Mouse (Mus musculus) heart, embryonic 13.5 days (tissue): ENCODE data around the gene Rxfp2. TPM values are rescaled to one million over a fixed set of nuclear protein-coding genes. Genes with fewer than 3 reads are reported as not detected.

Experiments
- ATAC-seq: fragments of 200-750 bp; cut with Nextera tagmentation; 2 replicates; pipeline ENCODE4 v1.8.0; 2017; ENCODE audit warnings: moderate TSS enrichment; ENCODE audit not compliant: insufficient number of reproducible peaks, low FRiP score, low TSS enrichment; ENCODE audit errors: extremely low read depth
- H3K27ac ChIP-seq: fragments of 300-500 bp; sonication (generic); replicated peaks from 2 replicates; pipeline ENCODE4 v1.5.1; 2015; ENCODE audit warnings: moderate library complexity, mild to moderate bottlenecking, inconsistent platforms
- H3K27me3 ChIP-seq: fragments of 300-500 bp; sonication (generic); replicated peaks from 2 replicates; pipeline ENCODE4 v1.6.1; 2015; ENCODE audit warnings: mild to moderate bottlenecking, inconsistent platforms
- H3K36me3 ChIP-seq: fragments of 300-500 bp; sonication (generic); 2 replicates; pipeline ENCODE4 v1.6.1; 2015; ENCODE audit warnings: mild to moderate bottlenecking, inconsistent platforms
- H3K4me1 ChIP-seq: fragments of 300-500 bp; sonication (generic); 2 replicates; pipeline ENCODE4 v1.6.1; 2015; ENCODE audit warnings: inconsistent platforms
- H3K4me2 ChIP-seq: fragments of 300-500 bp; sonication (generic); 2 replicates; pipeline ENCODE4 v1.6.1; 2015; ENCODE audit warnings: inconsistent platforms, mild to moderate bottlenecking, moderate library complexity
- H3K4me3 ChIP-seq: fragments of 300-500 bp; sonication (generic); 2 replicates; pipeline ENCODE4 v1.5.1; 2015; ENCODE audit warnings: moderate library complexity, mild to moderate bottlenecking, inconsistent platforms
- H3K9ac ChIP-seq: fragments of 300-500 bp; sonication (generic); 2 replicates; pipeline ENCODE4 v1.6.1; 2015; ENCODE audit warnings: inconsistent platforms, mild to moderate bottlenecking, moderate library complexity
- H3K9me3 ChIP-seq: fragments of 300-500 bp; sonication (generic); 2 replicates; pipeline ENCODE4 v1.6.1; 2016; ENCODE audit warnings: inconsistent platforms
- WGBS: fragments of 180-500 bp; shearing (Covaris S2); methylation state at CpG from one replicate; pipeline ENCODE4 v1.1.7; 2015; ENCODE audit warnings: mixed read lengths; 5-methylcytosine and 5-hydroxymethylcytosine counted together
- polyA plus RNA-seq: library from polyadenylated mRNA; unstranded; fragments of >200 nt; fragmentation: Nextera tagmentation; extraction: Ambion mirVana; gene quantifications from 2 replicates; pipeline ENCODE4 v1.2.1, GENCODE M21; 2015

Rxfp2 gene
- polyA plus RNA-seq, 1 experiment from 2014 or later = 0.27 TPM

DNA sequence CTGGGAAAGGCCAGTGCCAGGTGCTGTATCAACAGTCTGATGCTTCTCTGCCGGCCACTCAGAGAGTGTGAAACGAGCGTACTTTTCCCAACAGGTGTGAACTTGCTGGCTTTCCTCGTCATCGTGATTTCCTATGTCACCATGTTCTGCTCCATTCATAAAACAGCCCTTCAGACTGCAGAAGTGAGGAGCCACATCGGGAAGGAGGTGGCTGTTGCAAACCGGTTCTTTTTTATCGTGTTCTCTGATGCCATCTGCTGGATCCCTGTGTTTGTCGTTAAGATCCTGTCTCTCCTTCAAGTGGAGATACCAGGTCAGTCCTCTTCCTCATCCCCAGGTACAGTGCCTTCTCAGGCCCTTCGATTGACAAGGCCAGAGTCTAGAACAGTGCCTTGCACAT is 51.6 kb downstream of the Rxfp2 start:
- no peaks in the 10 kb centered on the region for H3K4me1 ChIP-seq
- H3K9me3 ChIP-seq = no peaks in the 10 kb centered on the region
- H3K36me3 ChIP-seq = no peaks in the 10 kb centered on the region
- H3K9ac ChIP-seq = no peak overlapping the region
- H3K4me2 ChIP-seq = peak overlapping the region; percentile 37
- no peak overlapping the region for H3K27ac ChIP-seq
- no peaks in the 10 kb centered on the region for H3K27me3 ChIP-seq
- H3K4me3 ChIP-seq = no peak overlapping the region
- no peak for ATAC-seq
- WGBS = 19% methylated on average over 10 of the region's 10 CpGs

DNA sequence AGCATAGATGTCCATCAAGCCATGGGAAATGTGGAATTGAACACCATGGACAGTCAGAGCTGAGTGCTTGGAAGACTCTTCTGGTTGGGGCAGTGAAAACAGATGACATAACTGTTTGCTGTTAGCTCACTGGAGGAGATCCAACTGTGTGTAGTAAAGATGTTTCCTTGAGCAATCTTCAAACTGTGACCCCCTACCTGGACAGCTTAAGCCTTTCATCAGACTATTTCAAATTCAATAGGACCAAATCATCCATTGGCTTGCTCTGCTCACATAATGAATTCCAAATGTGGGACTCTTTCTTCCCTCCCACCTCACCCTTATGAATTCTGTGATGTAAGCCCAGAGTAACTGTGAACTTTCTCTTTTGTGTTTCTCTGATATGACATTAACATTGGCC is 53.3 kb downstream of the Rxfp2 start:
- H3K27me3 ChIP-seq = no peaks in the 10 kb centered on the region
- H3K36me3 ChIP-seq = no peaks in the 10 kb centered on the region
- no peak for ATAC-seq
- no peak overlapping the region for H3K4me2 ChIP-seq
- no peak overlapping the region for H3K4me3 ChIP-seq
- no peak overlapping the region for H3K27ac ChIP-seq
- no peaks in the 10 kb centered on the region for H3K4me1 ChIP-seq
- H3K9me3 ChIP-seq = no peaks in the 10 kb centered on the region
- no peak overlapping the region for H3K9ac ChIP-seq

DNA sequence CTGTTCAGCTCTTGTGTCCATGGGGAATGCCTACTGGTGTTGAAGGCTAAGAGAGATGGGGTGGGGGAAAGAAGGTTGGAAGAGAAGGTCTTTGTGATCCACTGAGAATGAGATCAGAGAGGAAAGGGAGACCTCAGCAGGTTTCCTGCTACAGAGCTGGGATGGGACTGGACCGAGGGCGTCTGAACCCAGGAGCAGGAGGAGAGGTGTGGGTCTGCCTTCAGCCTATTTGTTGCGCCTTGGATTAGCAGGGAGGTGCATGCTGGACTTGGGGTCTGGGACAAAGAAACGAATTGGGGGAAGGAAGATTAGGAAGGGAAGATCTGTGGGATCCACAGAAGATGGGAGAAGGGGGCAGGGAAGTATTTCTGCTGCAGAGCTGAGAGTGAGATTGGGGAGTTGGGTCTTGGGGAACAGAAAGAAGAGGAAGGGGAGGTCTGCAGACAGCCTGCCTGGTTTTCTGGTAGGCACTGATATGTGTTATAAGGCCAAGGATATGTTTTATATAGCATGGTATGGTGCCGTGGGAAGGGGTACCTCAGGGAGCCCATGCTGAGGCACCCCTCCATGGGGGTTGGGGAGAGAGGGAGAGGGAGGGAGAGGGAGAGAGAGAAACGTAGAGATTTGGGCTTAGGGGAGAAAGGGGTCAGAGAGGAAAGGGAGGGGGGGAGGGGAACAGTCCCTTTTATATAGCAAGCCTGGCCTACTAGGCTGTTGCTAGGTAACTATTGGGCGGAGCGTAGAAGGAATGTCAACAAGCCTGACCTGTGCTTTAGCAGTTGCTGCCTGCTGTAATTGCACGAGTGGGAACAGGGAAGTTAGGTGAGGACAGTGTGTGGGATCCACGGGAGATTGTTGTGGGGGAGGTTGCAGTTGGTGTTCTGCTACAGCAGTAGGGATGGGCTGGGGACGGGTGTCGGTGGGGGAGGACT is 61.7 kb downstream of the Rxfp2 start:
- H3K9ac ChIP-seq = no peak overlapping the region
- peak; percentile 54; the same call in 1 of the 2 replicates for ATAC-seq
- peak overlapping the region; percentile 17; the same call in 1 of the 2 replicates for H3K4me3 ChIP-seq
- H3K4me1 ChIP-seq = peaks cover 15% of the 10 kb centered on the region
- no peaks in the 10 kb centered on the region for H3K27me3 ChIP-seq
- no peak overlapping the region for H3K27ac ChIP-seq
- WGBS = 30% methylated on average over 12 of the region's 12 CpGs
- H3K4me2 ChIP-seq = peak overlapping the region; percentile 52
- H3K36me3 ChIP-seq = no peaks in the 10 kb centered on the region
- H3K9me3 ChIP-seq = no peaks in the 10 kb centered on the region

DNA sequence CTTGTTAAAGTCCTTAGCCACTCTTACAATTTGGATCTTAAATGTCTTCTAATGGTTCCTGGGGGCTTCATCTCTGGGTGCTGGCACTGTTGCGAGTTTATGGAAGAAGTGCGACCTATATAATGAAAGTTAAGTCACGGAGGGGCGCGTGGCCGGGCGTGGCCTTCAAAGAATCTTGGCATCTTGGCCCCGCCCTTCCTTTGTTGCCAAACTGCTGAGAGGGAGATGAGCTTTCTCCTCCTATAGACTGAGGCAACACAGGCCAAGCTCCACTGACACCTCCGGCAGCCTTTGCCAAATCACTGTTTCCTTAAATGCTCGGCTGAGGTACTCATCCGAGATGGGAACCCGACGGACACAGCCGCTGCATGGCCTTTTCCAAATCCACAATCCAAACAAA is 64.2 kb downstream of the Rxfp2 start:
- H3K9me3 ChIP-seq = 0 out of 2 replicates have a peak, but pooled peaks cover 3% of the 10 kb centered on the region
- no peak overlapping the region for H3K9ac ChIP-seq
- no peaks in the 10 kb centered on the region for H3K27me3 ChIP-seq
- peaks cover 15% of the 10 kb centered on the region for H3K4me1 ChIP-seq
- no peak overlapping the region for H3K27ac ChIP-seq
- no peak for ATAC-seq
- WGBS = 75% methylated on average over 14 of the region's 14 CpGs
- no peak overlapping the region for H3K4me3 ChIP-seq
- H3K36me3 ChIP-seq = no peaks in the 10 kb centered on the region
- no peak overlapping the region for H3K4me2 ChIP-seq

DNA sequence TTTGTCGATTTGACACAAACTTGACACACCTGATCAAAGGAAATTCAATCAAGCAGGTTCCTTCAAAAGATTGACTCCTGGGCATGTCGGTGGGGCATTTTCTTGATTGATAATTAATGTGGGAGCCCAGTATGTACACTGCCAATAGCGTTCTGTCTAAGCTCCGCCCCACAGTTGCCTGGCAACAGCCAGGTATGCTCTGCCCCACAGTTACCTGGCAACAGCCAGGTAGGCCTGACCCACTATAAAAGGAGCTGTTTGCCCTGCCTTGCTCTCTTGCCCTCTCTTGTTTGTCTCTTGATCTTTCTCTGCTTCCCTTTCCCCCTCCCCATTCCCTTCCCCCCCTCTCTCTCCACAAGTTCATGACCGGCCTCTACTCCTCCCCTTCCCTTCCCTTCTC is 64.7 kb downstream of the Rxfp2 start:
- no peaks in the 10 kb centered on the region for H3K27me3 ChIP-seq
- H3K9ac ChIP-seq = no peak overlapping the region
- H3K4me2 ChIP-seq = no peak overlapping the region
- no peak overlapping the region for H3K4me3 ChIP-seq
- H3K36me3 ChIP-seq = no peaks in the 10 kb centered on the region
- 62% methylated on average over 5 of the region's 5 CpGs for WGBS
- H3K27ac ChIP-seq = no peak overlapping the region
- no peak for ATAC-seq
- H3K9me3 ChIP-seq = 0 out of 2 replicates have a peak, but pooled peaks cover 3% of the 10 kb centered on the region
- peaks cover 15% of the 10 kb centered on the region for H3K4me1 ChIP-seq

DNA sequence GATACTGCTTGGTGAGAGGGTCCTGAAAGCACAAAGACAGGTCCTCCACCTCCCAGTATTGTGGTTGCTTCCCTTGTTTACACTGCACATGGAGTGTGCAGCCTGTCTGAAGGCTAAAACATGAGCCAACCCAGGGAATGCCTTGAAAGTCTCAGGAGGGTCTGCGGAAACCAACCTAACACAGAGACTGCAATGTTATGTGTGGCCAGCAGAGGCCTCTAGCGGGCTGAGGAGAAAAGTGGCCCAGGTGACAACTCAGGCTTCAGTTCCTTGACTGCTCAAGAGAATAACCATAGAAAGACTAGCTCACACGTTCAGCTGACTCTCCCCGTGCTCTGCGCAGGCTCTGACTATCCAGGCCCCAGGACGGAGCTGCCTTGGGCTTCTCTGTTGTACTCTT is 79.1 kb downstream of the Rxfp2 start:
- WGBS = 5% methylated on average over 6 of the region's 6 CpGs
- 0 out of 2 replicates have a peak, but pooled peaks cover 3% of the 10 kb centered on the region for H3K4me1 ChIP-seq
- no peak overlapping the region for H3K4me3 ChIP-seq

DNA sequence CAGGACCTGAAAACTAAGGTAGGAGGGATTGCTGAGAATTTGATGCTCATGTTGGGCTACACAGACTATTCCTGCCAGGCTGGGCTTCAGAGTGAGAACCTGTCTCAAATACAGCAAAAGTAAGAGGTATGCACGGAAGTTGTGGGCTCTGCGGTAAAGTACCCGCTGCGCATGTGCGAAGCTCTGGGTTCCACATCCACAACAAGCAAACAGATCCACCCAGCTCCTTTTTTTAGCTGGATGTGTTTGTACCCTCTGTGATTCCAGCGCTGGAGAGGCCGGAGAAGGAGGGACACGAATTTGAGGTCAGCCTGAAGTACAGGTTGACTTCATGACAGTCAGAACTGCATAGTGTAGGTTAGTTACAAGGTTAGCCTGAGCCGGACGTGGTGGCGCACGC is 80.3 kb downstream of the Rxfp2 start:
- no peaks in the 10 kb centered on the region for H3K9me3 ChIP-seq
- peaks cover 14% of the 10 kb centered on the region for H3K27me3 ChIP-seq
- no peak for ATAC-seq
- H3K27ac ChIP-seq = no peak overlapping the region
- 87% methylated on average over 12 of the region's 12 CpGs for WGBS
- H3K4me3 ChIP-seq = no peak overlapping the region
- H3K4me2 ChIP-seq = no peak overlapping the region
- H3K36me3 ChIP-seq = no peaks in the 10 kb centered on the region
- H3K4me1 ChIP-seq = 0 out of 2 replicates have a peak, but pooled peaks cover 3% of the 10 kb centered on the region
- no peak overlapping the region for H3K9ac ChIP-seq

More for the DNA sequence above, 79.1 kb downstream of the Rxfp2 start:
- Histone ChIP-seq H3K27ac (no peak overlapping the region), H3K4me2 (peak overlapping the region; percentile 46), H3K9ac (no peak overlapping the region), H3K27me3 (peaks cover 14% of the 10 kb centered on the region), H3K36me3 (no peaks in the 10 kb centered on the region), H3K9me3 (no peaks in the 10 kb centered on the region)
- ATAC-seq = no peak

DNA sequence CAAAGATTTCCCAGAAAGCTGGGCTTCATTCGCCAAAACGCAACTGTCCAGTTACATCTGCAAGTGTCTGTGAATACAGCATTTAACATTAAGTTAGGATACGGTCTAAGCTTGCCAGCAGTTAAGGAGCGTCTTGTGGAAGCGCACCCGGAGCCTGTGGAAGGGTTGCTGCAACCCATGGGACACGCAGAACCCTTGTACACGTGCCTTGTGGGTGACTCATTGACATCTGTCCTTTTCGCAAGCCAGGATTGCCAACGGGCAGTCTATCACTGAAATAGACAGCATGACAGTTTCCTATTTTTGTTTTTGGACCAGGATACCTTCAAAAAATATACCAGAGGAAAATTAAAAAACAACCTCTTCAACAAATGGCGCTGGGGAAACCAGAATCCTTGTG is 83.3 kb downstream of the Rxfp2 start:
- H3K36me3 ChIP-seq = no peaks in the 10 kb centered on the region
- no peak overlapping the region for H3K27ac ChIP-seq
- H3K4me3 ChIP-seq = no peak overlapping the region
- 77% methylated on average over 11 of the region's 11 CpGs for WGBS
- no peak for ATAC-seq
- no peak overlapping the region for H3K4me2 ChIP-seq
- H3K27me3 ChIP-seq = peaks cover 7% of the 10 kb centered on the region; the same call in 1 of the 2 replicates
- 0 out of 2 replicates have a peak, but pooled peaks cover 3% of the 10 kb centered on the region for H3K4me1 ChIP-seq
- no peaks in the 10 kb centered on the region for H3K9me3 ChIP-seq
- no peak overlapping the region for H3K9ac ChIP-seq

DNA sequence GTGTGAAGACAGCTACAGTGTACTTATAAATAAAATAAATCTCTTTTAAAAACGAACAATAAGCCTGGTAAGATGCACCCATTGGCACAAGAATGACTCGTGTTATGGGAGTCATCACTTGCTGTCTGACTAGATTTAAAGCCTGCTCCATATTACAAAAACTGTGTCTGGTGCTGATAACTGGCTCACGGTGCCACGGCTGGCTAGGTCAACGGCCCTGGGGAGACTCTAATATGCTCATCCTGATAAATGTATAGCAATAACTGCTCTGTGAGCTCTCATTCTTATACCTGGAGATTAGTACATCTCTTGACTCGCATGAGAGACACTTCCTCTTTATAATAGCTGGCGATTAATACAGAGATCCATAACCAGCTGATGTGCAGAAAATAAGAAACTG is 87.9 kb downstream of the Rxfp2 start:
- no peak overlapping the region for H3K9ac ChIP-seq
- WGBS = 79% methylated on average over 7 of the region's 7 CpGs
- H3K4me1 ChIP-seq = no peaks in the 10 kb centered on the region
- H3K27me3 ChIP-seq = no peaks in the 10 kb centered on the region
- H3K9me3 ChIP-seq = no peaks in the 10 kb centered on the region
- no peak overlapping the region for H3K27ac ChIP-seq
- no peak overlapping the region for H3K4me3 ChIP-seq
- no peak for ATAC-seq
- H3K4me2 ChIP-seq = no peak overlapping the region
- no peaks in the 10 kb centered on the region for H3K36me3 ChIP-seq

DNA sequence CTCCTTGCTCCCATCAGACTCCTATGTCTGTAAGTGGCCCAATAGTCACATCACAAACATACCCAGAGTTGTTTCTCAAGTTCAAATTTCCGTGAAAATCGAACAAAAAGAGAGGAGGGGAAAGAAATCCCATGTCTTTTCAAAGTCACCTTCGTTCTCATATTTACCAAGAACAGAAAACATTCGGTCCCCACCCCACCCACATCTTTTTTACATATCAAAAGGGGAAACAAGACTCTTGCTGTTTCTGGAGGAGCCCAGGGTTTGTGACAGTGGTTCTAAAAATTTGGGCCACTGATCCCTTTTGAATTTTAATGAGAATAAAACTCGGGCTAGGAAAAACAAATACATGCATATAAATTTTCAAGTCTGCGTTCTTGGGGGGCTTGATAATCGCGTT is 92.8 kb downstream of the Rxfp2 start:
- H3K27me3 ChIP-seq = no peaks in the 10 kb centered on the region
- no peak overlapping the region for H3K27ac ChIP-seq
- no peaks in the 10 kb centered on the region for H3K36me3 ChIP-seq
- peaks cover 19% of the 10 kb centered on the region for H3K4me1 ChIP-seq
- H3K9me3 ChIP-seq = no peaks in the 10 kb centered on the region
- no peak for ATAC-seq
- no peak overlapping the region for H3K4me3 ChIP-seq
- WGBS = 45% methylated on average over 8 of the region's 8 CpGs
- no peak overlapping the region for H3K9ac ChIP-seq
- H3K4me2 ChIP-seq = no peak overlapping the region

DNA sequence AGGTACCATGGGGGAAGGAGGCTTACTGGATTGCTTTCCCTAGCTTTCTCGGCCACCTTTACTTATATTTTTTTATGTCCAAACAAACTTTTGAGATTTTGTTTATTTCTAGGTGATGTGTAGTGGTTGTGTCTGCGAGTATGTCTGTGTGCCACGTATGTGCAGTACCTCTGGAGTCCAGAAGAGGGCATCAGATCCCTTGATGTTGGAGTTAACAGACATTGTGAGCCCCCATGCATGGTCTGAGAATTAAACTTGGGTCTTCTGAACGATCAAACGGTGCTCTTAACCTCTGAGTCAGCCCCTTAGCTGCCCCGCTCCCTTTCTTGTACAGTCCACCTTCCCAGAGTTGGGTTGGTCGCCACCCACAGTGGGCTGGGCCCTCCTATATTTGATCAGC is 95.5 kb downstream of the Rxfp2 start:
- no peak overlapping the region for H3K4me3 ChIP-seq
- ATAC-seq = no peak
- H3K4me2 ChIP-seq = no peak overlapping the region
- no peak overlapping the region for H3K27ac ChIP-seq
- H3K36me3 ChIP-seq = no peaks in the 10 kb centered on the region
- peaks cover 6% of the 10 kb centered on the region; the same call in 1 of the 2 replicates for H3K9me3 ChIP-seq
- H3K9ac ChIP-seq = no peak overlapping the region
- H3K4me1 ChIP-seq = peaks cover 30% of the 10 kb centered on the region
- H3K27me3 ChIP-seq = no peaks in the 10 kb centered on the region
- WGBS = 72% methylated on average over 7 of the region's 7 CpGs

DNA sequence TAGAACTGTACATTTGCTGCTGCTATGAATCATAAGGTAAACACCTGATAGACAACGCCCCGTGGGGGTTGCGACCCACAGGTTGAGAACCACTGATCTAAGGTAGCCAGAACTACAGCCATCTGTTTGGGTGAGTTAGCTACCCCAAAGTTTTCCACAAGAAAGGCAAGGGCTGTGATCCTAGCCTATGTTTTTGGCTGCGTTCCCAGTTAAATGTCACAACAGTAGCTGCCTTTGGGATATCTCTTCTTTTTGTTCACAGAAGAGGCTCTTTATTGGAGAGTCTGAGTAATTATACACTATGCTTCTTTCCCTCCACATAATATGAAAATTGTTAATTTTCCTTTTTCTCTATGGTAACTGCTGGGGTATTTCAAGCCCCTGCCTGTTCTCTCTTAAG is 96.3 kb downstream of the Rxfp2 start:
- Histone ChIP-seq H3K4me3 (no peak overlapping the region), H3K9me3 (peaks cover 6% of the 10 kb centered on the region; the same call in 1 of the 2 replicates), H3K4me1 (peaks cover 36% of the 10 kb centered on the region), H3K27ac (peak overlapping the region; percentile 78), H3K9ac (no peak overlapping the region), H3K4me2 (peak overlapping the region; percentile 34; the same call in 1 of the 2 replicates), H3K36me3 (no peaks in the 10 kb centered on the region), H3K27me3 (no peaks in the 10 kb centered on the region)
- 76% methylated on average over 4 of the region's 4 CpGs for WGBS
- ATAC-seq = no peak
